Mouse (Mus musculus) heart, postnatal 0 days (tissue): ENCODE results near the gene Rgs9.
A peak's percentile ranks its signal among the peaks of the same experiment; 100 is the strongest.

ENCODE experiments used
- CTCF ChIP-seq: IDR thresholded peaks from 2 replicates; pipeline ENCODE4 v1.5.1; 2016; ENCODE audit warnings: antibody characterized with exemption, control low read depth, low read depth
- EP300 ChIP-seq: IDR thresholded peaks from 2 replicates; pipeline ENCODE4 v1.6.1; 2016; ENCODE audit warnings: antibody characterized with exemption, low read depth

- TF ChIP-seq CTCF (peak; percentile 96), EP300 (no peak)
Observed at GRCm38 (mm10) chr11:109331424-109331824, 33.5 kb upstream of the Rgs9 start.
